Mouse (Mus musculus) spleen, adult 2 months (tissue): ENCODE measurements at regions not wholly inside any gene's neighbourhood (a gene's known extent, or its start where the extent isn't known, plus 50 kb on each side); places are given as distances from the start of the nearest gene placed in this dataset.

Source experiments
- CTCF ChIP-seq: fragments of 200-500 bp; IDR thresholded peaks from 2 replicates; pipeline ENCODE4 v1.5.1; 2011; ENCODE audit warnings: mild to moderate bottlenecking, inconsistent platforms; ENCODE audit not compliant: insufficient read depth, insufficient read length, insufficient replicate concordance; ENCODE audit errors: extremely low read depth
- POLR2A ChIP-seq: fragments of 200-500 bp; IDR thresholded peaks from 2 replicates; pipeline ENCODE4 v1.6.1; 2011; ENCODE audit warnings: low read depth, low read length, inconsistent platforms

- TF ChIP-seq CTCF (no peak), POLR2A (no peak)
Observed at GRCm38 (mm10) chr15:68471928-68472327, 1971.2 kb upstream of the Lrrc6 start.
